Mouse (Mus musculus) mouse trophoblast stem cell (cell line): ENCODE measurements around the gene Hist1h2bg.

Source experiments
- in situ Hi-C, 2 experiments: fragments of 300-500 bp; cut with MseI, MboI; formaldehyde crosslinking; loops; 2 replicates in 1 of 2; 3 replicates in 1 of 2; pipeline ENCODE4 v1.15.1; 2025

The Hist1h2bg gene

GRCm38 (mm10) chr13:23611638-23612037 lies 40.4 kb downstream of the Hist1h2bg start:
- in situ Hi-C loops = no loop called here

- in situ Hi-C loops = loop anchor here in 1 of 2 experiments (10.0 kb wide), 1 partner anchor 55 kb away; no protein-coding TSS in a partner anchor
Measured at GRCm38 (mm10) chr13:23620056-23620732, 49.0 kb downstream of the Hist1h2bg start.

- in situ Hi-C loops = loop anchor here in 1 of 2 experiments (10.0 kb wide), 1 partner anchor 54 kb away; no protein-coding TSS in a partner anchor
Measured at GRCm38 (mm10) chr13:23620733-23621531, 49.7 kb downstream of the Hist1h2bg start, which contains the start of gene Hist1h2be. Gene Hist1h2be, minus strand, starts transcription at chr13:23621124.
